Mouse (Mus musculus) CH12F3 (cell line): Measurements from ENCODE around the gene Ubqln1.
"Not testable (repeated sequence)": the region's sequence is repeated elsewhere in the genome, so short reads cannot be mapped to it uniquely, and the experiment has no call there.

ENCODE experiments used
- in situ Hi-C: fragments of 300-500 bp; cut with MboI; formaldehyde crosslinking; loops from 2 replicates; pipeline ENCODE4 v1.14.3; 2020; ENCODE audit warnings: low sequenced_read_pairs

Gene Ubqln1

GRCm38 (mm10) chr13:58157447-58158098 is 57.9 kb downstream of the Ubqln1 start, which contains the start of gene Idnk:
Gene Idnk, plus strand, starts transcription at chr13:58157649.
- in situ Hi-C loops: loop anchor here (25.0 kb wide), 1 partner anchor 230 kb away; the partner anchor contains the start of gene 2210016F16Rik

GRCm38 (mm10) chr13:58157036-58157435 is 58.4 kb downstream of the Ubqln1 start:
- in situ Hi-C loops: loop anchor here (25.0 kb wide), 1 partner anchor 230 kb away; the partner anchor contains the start of gene 2210016F16Rik

GRCm38 (mm10) chr13:58156031-58156430 is 59.4 kb downstream of the Ubqln1 start:
- in situ Hi-C loops: loop anchor here (25.0 kb wide), 1 partner anchor 231 kb away; the partner anchor contains the start of gene 2210016F16Rik

GRCm38 (mm10) chr13:58150442-58150841 is 65.0 kb downstream of the Ubqln1 start:
- in situ Hi-C loops: loop anchor here (25.0 kb wide), 1 partner anchor 237 kb away; the partner anchor contains the start of gene 2210016F16Rik

GRCm38 (mm10) chr13:58149629-58150028 is 65.8 kb downstream of the Ubqln1 start:
- in situ Hi-C loops: loop anchor here (25.0 kb wide), 1 partner anchor 238 kb away; the partner anchor contains the start of gene 2210016F16Rik

- in situ Hi-C loops: no loop called here
Measured at GRCm38 (mm10) chr13:58149033-58149558, 66.4 kb downstream of the Ubqln1 start.

GRCm38 (mm10) chr13:58148256-58148831 is 67.1 kb downstream of the Ubqln1 start:
- in situ Hi-C loops: no loop called here

- in situ Hi-C loops: no loop called here
Measured at GRCm38 (mm10) chr13:58147760-58148159, 67.7 kb downstream of the Ubqln1 start.

GRCm38 (mm10) chr13:58146603-58147002 is 68.8 kb downstream of the Ubqln1 start:
- in situ Hi-C loops: not testable (repeated sequence)

- in situ Hi-C loops: no loop called here
Measured at GRCm38 (mm10) chr13:58131692-58132091, 83.8 kb downstream of the Ubqln1 start.

GRCm38 (mm10) chr13:58129687-58130246 is 85.7 kb downstream of the Ubqln1 start:
- in situ Hi-C loops: no loop called here

GRCm38 (mm10) chr13:58128768-58129671 is 86.4 kb downstream of the Ubqln1 start:
- in situ Hi-C loops: no loop called here

- in situ Hi-C loops: no loop called here
Measured at GRCm38 (mm10) chr13:58128396-58128767, 87.1 kb downstream of the Ubqln1 start, which contains the start of gene Hnrnpa0. Gene Hnrnpa0, minus strand, starts transcription at chr13:58128556.

GRCm38 (mm10) chr13:58127766-58128361 is 87.6 kb downstream of the Ubqln1 start:
- in situ Hi-C loops: no loop called here

GRCm38 (mm10) chr13:58126862-58127765 is 88.3 kb downstream of the Ubqln1 start:
- in situ Hi-C loops: no loop called here
